Mouse (Mus musculus) spleen, postnatal 10 days (tissue): ENCODE data around the gene Olfr329-ps.
"Not testable (repeated sequence)": the region's sequence is repeated elsewhere in the genome, so short reads cannot be mapped to it uniquely, and the experiment has no call there.

Experiments used
- DNase-seq, 2 experiments: peaks; one replicate each; pipeline ENCODE4 v3.0.0; 2021 to 2022; ENCODE audit warnings: low spot score in 2 of 2

Gene Olfr329-ps

GRCm38 (mm10) chr11:58546322-58546721 lies at the start of gene Olfr329-ps:
Gene Olfr329-ps (minus strand): TSS chr11:58546422.
- DNase-seq = no peak

- DNase-seq = no peak
These were observed 48.6 kb upstream of the Olfr329-ps start, which contains the start of gene Olfr324 for GRCm38 (mm10) chr11:58594814-58595213. Gene Olfr324 (plus strand): TSS chr11:58595114.

- DNase-seq = no peak
These were observed 42.5 kb upstream of the Olfr329-ps start for GRCm38 (mm10) chr11:58588620-58589250.

GRCm38 (mm10) chr11:58587898-58588348 lies 41.7 kb upstream of the Olfr329-ps start:
- peak; percentile 73 to 82 for DNase-seq

GRCm38 (mm10) chr11:58578636-58579035 lies 32.4 kb upstream of the Olfr329-ps start:
- DNase-seq = no peak

GRCm38 (mm10) chr11:58577430-58577829 lies 31.2 kb upstream of the Olfr329-ps start, which contains the start of gene Olfr325:
Gene Olfr325 (plus strand): TSS chr11:58577730.
- DNase-seq = no peak

GRCm38 (mm10) chr11:58570405-58570804 lies 24.2 kb upstream of the Olfr329-ps start, which contains the start of gene Olfr224:
Gene Olfr224 (minus strand): TSS chr11:58570553.
- no peak for DNase-seq

GRCm38 (mm10) chr11:58555536-58555935 lies 9.3 kb upstream of the Olfr329-ps start, which contains the start of gene Olfr328:
Gene Olfr328 (minus strand): TSS chr11:58555636.
- no peak for DNase-seq

GRCm38 (mm10) chr11:58534736-58535135 lies 11.5 kb downstream of the Olfr329-ps start, which contains the start of gene Olfr330:
Gene Olfr330 (minus strand): TSS chr11:58534836.
- not testable (repeated sequence) for DNase-seq

GRCm38 (mm10) chr11:58519756-58520155 lies 26.5 kb downstream of the Olfr329-ps start:
- DNase-seq = peak; percentile 22 to 26

- DNase-seq = peak; percentile 80 to 81
These were observed 27.3 kb downstream of the Olfr329-ps start for GRCm38 (mm10) chr11:58518916-58519315.

- DNase-seq = not testable (repeated sequence)
These were observed 37.2 kb downstream of the Olfr329-ps start for GRCm38 (mm10) chr11:58509058-58509457.

GRCm38 (mm10) chr11:58502472-58502871 lies 43.8 kb downstream of the Olfr329-ps start, which contains the start of gene Olfr331:
Gene Olfr331 (minus strand): TSS chr11:58502572.
- DNase-seq = not testable (repeated sequence)

GRCm38 (mm10) chr11:58499290-58499689 lies 46.9 kb downstream of the Olfr329-ps start:
- DNase-seq = no peak

GRCm38 (mm10) chr11:58498761-58499160 lies 47.5 kb downstream of the Olfr329-ps start:
- DNase-seq = no peak

GRCm38 (mm10) chr11:58492455-58492854 lies 53.8 kb downstream of the Olfr329-ps start, which contains the start of gene Olfr332:
Gene Olfr332 (minus strand): TSS chr11:58492555.
- DNase-seq = no peak
